Mouse (Mus musculus) neural tube, embryonic 11.5 days (tissue): ENCODE results near the gene Syt16. TPM values are rescaled to one million over a fixed set of nuclear protein-coding genes. Genes with fewer than 3 reads are reported as not detected.

ENCODE experiments used
- ATAC-seq: fragments of 200-750 bp; cut with Nextera tagmentation; 2 replicates; pipeline ENCODE4 v1.8.0; 2017; ENCODE audit warnings: moderate number of reproducible peaks, mild to moderate bottlenecking, moderate TSS enrichment, moderate library complexity; ENCODE audit not compliant: insufficient read depth, low FRiP score, low TSS enrichment
- DNase-seq: peaks from one replicate; pipeline ENCODE4 v3.0.0-alpha.2; 2015; ENCODE audit warnings: low spot score
- H3K27ac ChIP-seq: fragments of 300-500 bp; sonication (generic); 2 replicates; pipeline ENCODE4 v1.5.1; 2014; ENCODE audit warnings: low read depth, mild to moderate bottlenecking, low read length
- H3K27me3 ChIP-seq: fragments of 300-500 bp; sonication (generic); 2 replicates; pipeline ENCODE4 v1.6.1; 2014; ENCODE audit warnings: mild to moderate bottlenecking, low read length, mixed read lengths; ENCODE audit not compliant: control insufficient read depth, insufficient read depth
- H3K36me3 ChIP-seq: fragments of 300-500 bp; sonication (generic); 2 replicates; pipeline ENCODE4 v1.6.1; 2014; ENCODE audit warnings: mild to moderate bottlenecking, low read length, moderate library complexity, mixed read lengths; ENCODE audit not compliant: control insufficient read depth, insufficient read depth
- H3K4me1 ChIP-seq: fragments of 300-500 bp; sonication (generic); 2 replicates; pipeline ENCODE4 v1.6.1; 2014; ENCODE audit warnings: low read length, mixed read lengths; ENCODE audit not compliant: control insufficient read depth, insufficient read depth
- H3K4me2 ChIP-seq: fragments of 300-500 bp; sonication (generic); 2 replicates; pipeline ENCODE4 v1.6.1; 2014; ENCODE audit warnings: low read depth, mild to moderate bottlenecking, moderate library complexity
- H3K4me3 ChIP-seq: fragments of 300-500 bp; sonication (generic); 2 replicates; pipeline ENCODE4 v1.5.1; 2014; ENCODE audit warnings: low read depth, low read length
- H3K9ac ChIP-seq: fragments of 300-500 bp; sonication (generic); 2 replicates; pipeline ENCODE4 v1.6.1; 2014; ENCODE audit warnings: mild to moderate bottlenecking, low read length
- H3K9me3 ChIP-seq: fragments of 300-500 bp; sonication (generic); 2 replicates; pipeline ENCODE4 v1.6.1; 2016; ENCODE audit warnings: low read length; ENCODE audit not compliant: control insufficient read depth
- WGBS: fragments of 180-500 bp; shearing (Covaris S2); extraction: QIAGEN DNeasy Blood & Tissue Kit; methylation state at CpG from one replicate; pipeline ENCODE4 v1.1.7; 2014; 5-methylcytosine and 5-hydroxymethylcytosine counted together
- polyA plus RNA-seq: library from polyadenylated mRNA; unstranded; fragments of >200 nt; fragmentation: Nextera tagmentation; extraction: Ambion mirVana; gene quantifications from 2 replicates; pipeline ENCODE4 v1.2.1, GENCODE M21; 2014

Gene Syt16
- polyA plus RNA-seq, 1 experiment from 2014 or later = 9.3 TPM

DNA sequence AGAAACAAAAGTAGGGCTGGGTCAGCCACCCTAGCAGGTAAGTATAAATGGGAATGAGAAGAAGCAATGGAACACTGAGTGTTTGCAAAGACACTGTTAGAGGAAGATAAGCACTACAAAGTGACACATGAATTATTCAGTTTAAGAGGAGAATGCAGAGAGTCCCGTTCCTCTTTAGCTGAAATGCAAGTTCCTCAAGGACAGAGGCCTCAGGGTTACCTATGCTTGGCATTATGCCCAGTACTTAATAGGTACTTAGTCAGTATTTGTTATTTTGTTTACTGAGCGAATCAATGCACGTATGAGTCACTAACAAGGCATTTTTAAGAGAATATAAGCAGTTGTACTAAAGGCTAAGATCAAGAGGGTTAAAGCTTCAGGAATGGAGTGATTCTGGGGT lies 163.3 kb downstream of the Syt16 start:
- DNase-seq (no peak), ATAC-seq (no peak)
- WGBS = 87% methylated on average over 3 of the region's 3 CpGs
- H3K9ac ChIP-seq = no peak overlapping the region
- H3K4me1 ChIP-seq = no peaks in the 10 kb centered on the region
- H3K27ac ChIP-seq = no peak overlapping the region
- no peak overlapping the region for H3K4me3 ChIP-seq
- no peaks in the 10 kb centered on the region for H3K9me3 ChIP-seq
- H3K36me3 ChIP-seq = no peaks in the 10 kb centered on the region
- H3K4me2 ChIP-seq = no peak overlapping the region
- H3K27me3 ChIP-seq = no peaks in the 10 kb centered on the region

DNA sequence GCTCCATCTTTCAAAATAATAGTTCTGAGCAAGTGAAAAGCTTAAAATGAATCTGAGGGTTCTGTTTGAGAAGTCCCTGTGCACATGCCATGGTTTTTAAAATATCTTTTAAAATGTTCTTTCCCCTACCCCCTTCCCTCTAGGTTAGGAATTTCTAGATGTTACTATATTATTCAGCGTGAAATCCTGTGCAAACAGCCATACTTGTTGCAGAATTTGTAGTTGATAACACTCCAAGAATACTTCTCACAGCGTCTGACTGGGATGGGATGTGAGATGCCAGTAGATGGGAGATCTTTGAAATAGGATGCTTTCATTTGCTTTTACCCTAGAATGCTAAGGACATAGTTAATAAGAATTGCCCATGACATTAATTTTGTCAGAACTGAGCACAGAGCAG lies 165.6 kb downstream of the Syt16 start:
- Histone ChIP-seq H3K27ac (no peak overlapping the region), H3K27me3 (no peaks in the 10 kb centered on the region), H3K4me1 (no peaks in the 10 kb centered on the region), H3K9me3 (no peaks in the 10 kb centered on the region), H3K4me2 (no peak overlapping the region), H3K36me3 (no peaks in the 10 kb centered on the region), H3K9ac (no peak overlapping the region), H3K4me3 (no peak overlapping the region)
- ATAC-seq = no peak
- WGBS = 87% methylated on average over 2 of the region's 2 CpGs
- DNase-seq = no peak

GRCm38 (mm10) chr12:74171257-74171656 lies 173.8 kb downstream of the Syt16 start:
- Histone ChIP-seq H3K36me3 (no peaks in the 10 kb centered on the region), H3K4me3 (no peak overlapping the region), H3K9ac (no peak overlapping the region), H3K4me1 (peaks cover 5% of the 10 kb centered on the region; the same call in 1 of the 2 replicates), H3K27ac (no peak overlapping the region), H3K4me2 (no peak overlapping the region), H3K27me3 (no peaks in the 10 kb centered on the region), H3K9me3 (no peaks in the 10 kb centered on the region)
- ATAC-seq = no peak
- 92% methylated on average over 1 of the region's 1 CpGs for WGBS
- no peak for DNase-seq

DNA sequence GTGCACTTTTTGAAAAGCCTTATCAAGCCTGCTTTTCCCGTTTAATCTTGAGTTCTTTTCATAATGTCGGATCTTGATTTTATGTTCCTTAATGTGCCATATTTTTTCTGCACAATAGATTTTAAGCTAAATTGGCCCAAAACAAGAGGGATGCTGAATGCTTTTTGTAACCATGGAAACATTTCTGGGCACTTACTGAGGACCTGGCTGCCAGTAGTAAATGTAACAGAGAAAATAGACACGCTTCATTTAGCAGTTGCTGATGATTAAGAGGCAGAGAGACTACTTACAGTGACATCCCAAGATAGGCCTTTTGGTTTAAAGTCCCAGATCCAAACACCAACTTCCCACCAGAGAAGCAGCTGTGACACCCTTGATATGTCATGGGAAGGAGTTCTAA lies 176.4 kb downstream of the Syt16 start:
- WGBS = 53% methylated on average over 3 of the region's 3 CpGs
- Histone ChIP-seq H3K27me3 (no peaks in the 10 kb centered on the region), H3K36me3 (no peaks in the 10 kb centered on the region), H3K4me3 (no peak overlapping the region), H3K9me3 (no peaks in the 10 kb centered on the region), H3K4me1 (peaks cover 5% of the 10 kb centered on the region; the same call in 1 of the 2 replicates), H3K27ac (no peak overlapping the region), H3K4me2 (no peak overlapping the region), H3K9ac (no peak overlapping the region)
- no peak for DNase-seq
- no peak for ATAC-seq

GRCm38 (mm10) chr12:74184596-74184995 lies 187.1 kb downstream of the Syt16 start:
- no peak overlapping the region for H3K27ac ChIP-seq
- no peaks in the 10 kb centered on the region for H3K27me3 ChIP-seq
- H3K9ac ChIP-seq = no peak overlapping the region
- no peaks in the 10 kb centered on the region for H3K9me3 ChIP-seq
- no peaks in the 10 kb centered on the region for H3K4me1 ChIP-seq
- H3K36me3 ChIP-seq = no peaks in the 10 kb centered on the region
- H3K4me3 ChIP-seq = no peak overlapping the region
- WGBS = 69% methylated on average over 17 of the region's 17 CpGs
- ATAC-seq (no peak), DNase-seq (no peak)
- no peak overlapping the region for H3K4me2 ChIP-seq

DNA sequence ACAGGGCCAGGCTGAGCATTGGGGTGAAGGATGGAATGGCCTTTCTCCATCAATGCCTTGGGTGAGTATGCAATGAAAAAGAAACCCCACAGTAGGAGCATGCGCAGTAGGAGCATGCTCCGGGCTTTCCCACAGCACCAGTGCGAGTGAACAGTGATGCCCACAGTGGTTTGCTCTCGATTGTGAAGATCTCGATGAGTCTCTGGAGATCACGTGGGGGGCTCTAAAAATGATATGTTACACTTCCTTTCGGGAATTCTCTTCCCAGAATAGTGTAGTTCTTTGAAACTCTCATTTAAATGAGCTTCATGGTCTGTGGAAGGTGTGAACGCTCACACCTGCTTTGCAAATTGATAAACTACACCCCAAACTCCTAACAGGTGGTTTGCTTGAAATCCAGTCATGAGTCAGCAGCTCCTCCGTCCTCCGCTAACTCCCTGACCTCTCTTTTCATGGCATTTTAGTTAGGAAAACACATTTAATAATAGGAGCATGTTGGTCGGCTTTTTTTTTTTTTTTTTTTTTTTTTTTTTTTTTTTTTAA lies 190.9 kb downstream of the Syt16 start:
- H3K27ac ChIP-seq = no peak overlapping the region
- no peaks in the 10 kb centered on the region for H3K9me3 ChIP-seq
- DNase-seq (no peak), ATAC-seq (no peak)
- 77% methylated on average over 11 of the region's 11 CpGs for WGBS
- H3K4me2 ChIP-seq = no peak overlapping the region
- no peaks in the 10 kb centered on the region for H3K27me3 ChIP-seq
- no peak overlapping the region for H3K9ac ChIP-seq
- H3K36me3 ChIP-seq = no peaks in the 10 kb centered on the region
- H3K4me3 ChIP-seq = no peak overlapping the region
- no peaks in the 10 kb centered on the region for H3K4me1 ChIP-seq

DNA sequence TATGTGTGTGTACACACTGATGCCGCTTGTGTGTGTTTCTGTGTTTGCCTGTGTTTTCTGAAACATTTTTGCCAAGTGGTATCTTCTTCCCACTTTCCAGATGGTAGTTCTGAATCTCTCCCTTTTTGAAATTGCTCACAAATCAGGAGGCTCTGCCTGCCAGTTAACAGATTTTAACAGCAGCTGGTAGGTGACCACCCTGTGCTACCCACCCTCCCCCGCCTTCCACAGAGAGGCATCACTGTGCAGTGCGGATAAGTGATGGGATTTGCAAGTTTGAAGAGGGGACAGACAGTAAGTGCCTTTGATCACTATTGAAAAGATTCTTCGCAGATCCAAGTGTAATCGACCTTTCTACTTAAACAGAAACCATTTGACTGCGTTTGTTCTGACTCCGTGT lies 191.4 kb downstream of the Syt16 start:
- Histone ChIP-seq H3K27ac (no peak overlapping the region), H3K9me3 (no peaks in the 10 kb centered on the region), H3K27me3 (no peaks in the 10 kb centered on the region), H3K36me3 (no peaks in the 10 kb centered on the region), H3K4me1 (no peaks in the 10 kb centered on the region), H3K4me3 (no peak overlapping the region), H3K9ac (no peak overlapping the region), H3K4me2 (no peak overlapping the region)
- no peak for ATAC-seq
- WGBS = 57% methylated on average over 7 of the region's 7 CpGs
- DNase-seq = peak; percentile 18

DNA sequence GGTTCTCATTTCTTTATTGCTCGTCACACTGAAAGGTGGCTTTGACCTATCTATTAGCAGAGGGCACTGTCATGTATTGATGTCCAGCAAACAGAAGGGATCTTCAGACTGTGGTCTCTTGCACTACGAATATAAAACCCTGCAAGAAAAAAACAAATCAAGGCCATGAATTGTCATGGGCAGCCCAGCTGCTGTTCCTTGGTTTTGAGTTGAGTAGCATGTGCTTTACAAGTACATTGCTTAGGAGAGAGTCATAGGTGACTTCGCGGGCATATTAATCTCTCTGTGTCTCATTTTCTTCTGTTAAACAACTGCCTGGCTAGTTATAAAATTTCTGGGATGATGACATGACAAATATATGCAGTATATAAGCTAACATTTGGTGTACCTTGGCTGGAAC lies 192.4 kb downstream of the Syt16 start:
- Histone ChIP-seq H3K27ac (no peak overlapping the region), H3K27me3 (no peaks in the 10 kb centered on the region), H3K9me3 (no peaks in the 10 kb centered on the region), H3K36me3 (no peaks in the 10 kb centered on the region), H3K9ac (no peak overlapping the region), H3K4me2 (no peak overlapping the region), H3K4me3 (no peak overlapping the region), H3K4me1 (no peaks in the 10 kb centered on the region)
- WGBS = 81% methylated on average over 4 of the region's 4 CpGs
- no peak for ATAC-seq
- no peak for DNase-seq

DNA sequence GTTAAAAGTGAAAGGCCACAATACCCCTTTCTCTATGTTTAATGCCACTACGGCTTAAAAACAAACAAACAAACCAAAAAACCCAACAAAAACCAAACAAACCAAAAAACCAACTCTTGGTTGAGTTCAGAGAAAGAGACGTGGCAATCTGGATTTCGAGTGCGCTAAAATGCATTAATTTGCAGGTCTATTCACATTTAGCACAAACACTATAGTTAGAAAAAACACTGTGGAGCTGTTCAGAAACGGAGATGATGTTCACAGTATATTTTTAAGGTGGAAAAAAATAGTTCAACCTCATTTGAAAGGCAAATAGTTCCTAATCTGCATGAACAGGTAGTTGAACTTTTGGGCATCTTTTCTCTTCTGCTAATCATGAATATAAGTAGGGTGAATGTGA lies 192.8 kb downstream of the Syt16 start:
- no peak overlapping the region for H3K4me2 ChIP-seq
- no peaks in the 10 kb centered on the region for H3K27me3 ChIP-seq
- H3K4me3 ChIP-seq = no peak overlapping the region
- no peaks in the 10 kb centered on the region for H3K4me1 ChIP-seq
- no peaks in the 10 kb centered on the region for H3K9me3 ChIP-seq
- H3K9ac ChIP-seq = no peak overlapping the region
- no peaks in the 10 kb centered on the region for H3K36me3 ChIP-seq
- no peak for ATAC-seq
- WGBS = 91% methylated on average over 5 of the region's 5 CpGs
- DNase-seq = no peak
- no peak overlapping the region for H3K27ac ChIP-seq
